Mouse (Mus musculus) mouse trophoblast stem cell (cell line): Measurements from ENCODE around the gene Cdan1.
"Not testable (repeated sequence)": the region's sequence is repeated elsewhere in the genome, so short reads cannot be mapped to it uniquely, and the experiment has no call there.

Experiments
- in situ Hi-C, 2 experiments: fragments of 300-500 bp; cut with MseI, MboI; formaldehyde crosslinking; loops; 2 replicates in 1 of 2; 3 replicates in 1 of 2; pipeline ENCODE4 v1.15.1; 2025

Gene Cdan1

GRCm38 (mm10) chr2:120745496-120745895, 104.4 kb downstream of the Cdan1 start:
- in situ Hi-C loops = no loop called here

- in situ Hi-C loops = no loop called here
Measured at GRCm38 (mm10) chr2:120731877-120732530, 117.9 kb downstream of the Cdan1 start.

GRCm38 (mm10) chr2:120731167-120731862, 118.6 kb downstream of the Cdan1 start:
- in situ Hi-C loops = no loop called here

- in situ Hi-C loops = no loop called here
Measured at GRCm38 (mm10) chr2:120730639-120731166, 119.2 kb downstream of the Cdan1 start.

GRCm38 (mm10) chr2:120729775-120730585, 119.9 kb downstream of the Cdan1 start:
- in situ Hi-C loops = no loop called here

- in situ Hi-C loops = no loop called here
Measured at GRCm38 (mm10) chr2:120724176-120724575, 125.8 kb downstream of the Cdan1 start.

GRCm38 (mm10) chr2:120723621-120724020, 126.3 kb downstream of the Cdan1 start:
- in situ Hi-C loops = no loop called here

- in situ Hi-C loops = no loop called here
Measured at GRCm38 (mm10) chr2:120722491-120722890, 127.4 kb downstream of the Cdan1 start.

- in situ Hi-C loops = no loop called here
Measured at GRCm38 (mm10) chr2:120721911-120722310, 128.0 kb downstream of the Cdan1 start.

- in situ Hi-C loops = no loop called here
Measured at GRCm38 (mm10) chr2:120720821-120721220, 129.1 kb downstream of the Cdan1 start.

GRCm38 (mm10) chr2:120718496-120718895, 131.4 kb downstream of the Cdan1 start:
- in situ Hi-C loops = no loop called here

GRCm38 (mm10) chr2:120713441-120713840, 136.5 kb downstream of the Cdan1 start:
- in situ Hi-C loops = no loop called here

- in situ Hi-C loops = no loop called here
Measured at GRCm38 (mm10) chr2:120710948-120711347, 139.0 kb downstream of the Cdan1 start.

GRCm38 (mm10) chr2:120710154-120710553, 139.8 kb downstream of the Cdan1 start:
- in situ Hi-C loops = no loop called here

GRCm38 (mm10) chr2:120707041-120707440, 142.9 kb downstream of the Cdan1 start:
- in situ Hi-C loops = no loop called here

GRCm38 (mm10) chr2:120702675-120703074, 147.3 kb downstream of the Cdan1 start:
- in situ Hi-C loops = no loop called here

GRCm38 (mm10) chr2:120700379-120700885, 149.5 kb downstream of the Cdan1 start:
- in situ Hi-C loops = no loop called here

GRCm38 (mm10) chr2:120697767-120698166, 152.2 kb downstream of the Cdan1 start:
- in situ Hi-C loops = no loop called here

- in situ Hi-C loops = not testable (repeated sequence)
Measured at GRCm38 (mm10) chr2:120681151-120681550, 168.8 kb downstream of the Cdan1 start.

- in situ Hi-C loops = no loop called here
Measured at GRCm38 (mm10) chr2:120670253-120670652, 179.7 kb downstream of the Cdan1 start.

GRCm38 (mm10) chr2:120667446-120667845, 182.5 kb downstream of the Cdan1 start:
- in situ Hi-C loops = no loop called here
